Mouse (Mus musculus): ENCODE results near the gene Hyou1. TPM values are rescaled to one million over a fixed set of nuclear protein-coding genes. Genes with fewer than 3 reads are reported as not detected.
"Not testable (repeated sequence)": the region's sequence is repeated elsewhere in the genome, so short reads cannot be mapped to it uniquely, and the experiment has no call there.

The Hyou1 gene
- polyA plus RNA-seq, 1 experiment, result 32.8 TPM

GRCm38 (mm10) chr9:44347621-44348020, 31.7 kb upstream of the Hyou1 start:
- Histone ChIP-seq H3K4me1 (ENCODE audit: control insufficient read depth, insufficient read depth, low read length) (peaks cover 6% of the 10 kb centered on the region), H3K27ac (ENCODE audit: insufficient read depth, low read depth, low read length) (no peak overlapping the region), H3K4me3 (ENCODE audit: insufficient read depth, low read length) (no peak overlapping the region)
- no peak for TF ChIP-seq CTCF (IDR thresholded peaks at IDR 0.05; ENCODE audit: low read depth, low read length)
- TF ChIP-seq POLR2A (IDR thresholded peaks at IDR 0.05; ENCODE audit: borderline replicate concordance, low read depth, low read length), result no peak

- Histone ChIP-seq H3K4me3 (ENCODE audit: insufficient read depth, low read length) (no peak overlapping the region), H3K4me1 (ENCODE audit: control insufficient read depth, insufficient read depth, low read length) (no peaks in the 10 kb centered on the region), H3K27ac (ENCODE audit: insufficient read depth, low read depth, low read length) (no peak overlapping the region)
- TF ChIP-seq CTCF (IDR thresholded peaks at IDR 0.05; ENCODE audit: low read depth, low read length) (no peak), POLR2A (IDR thresholded peaks at IDR 0.05; ENCODE audit: borderline replicate concordance, low read depth, low read length) (no peak)
Measured at GRCm38 (mm10) chr9:44348546-44348945, 30.7 kb upstream of the Hyou1 start.

DNA sequence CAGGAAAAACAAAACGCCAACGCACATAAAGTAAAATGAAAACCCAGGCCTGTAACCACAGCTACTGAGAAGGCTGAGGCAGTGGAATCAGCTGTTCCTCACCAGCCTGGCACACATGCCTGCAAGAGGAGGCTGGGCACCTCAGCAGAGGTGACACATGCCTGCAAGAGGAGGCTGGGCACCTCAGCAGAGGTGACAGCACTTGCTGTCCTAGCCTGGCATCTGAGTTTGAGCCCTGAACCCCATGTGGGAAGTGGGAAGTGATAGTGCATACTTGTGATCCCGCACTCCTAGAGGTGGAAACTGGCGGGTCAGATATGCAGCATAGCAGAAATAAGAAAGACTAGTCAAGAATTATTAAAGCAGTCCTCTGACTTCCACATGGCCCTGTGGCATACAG, 27.9 kb upstream of the Hyou1 start:
- Histone ChIP-seq H3K4me3 (ENCODE audit: insufficient read depth, low read length) (no peak overlapping the region), H3K4me1 (ENCODE audit: control insufficient read depth, insufficient read depth, low read length) (no peaks in the 10 kb centered on the region), H3K27ac (ENCODE audit: insufficient read depth, low read depth, low read length) (no peak overlapping the region)
- TF ChIP-seq POLR2A (IDR thresholded peaks at IDR 0.05; ENCODE audit: borderline replicate concordance, low read depth, low read length) (no peak), CTCF (IDR thresholded peaks at IDR 0.05; ENCODE audit: low read depth, low read length) (no peak)

GRCm38 (mm10) chr9:44352337-44352736, 27.0 kb upstream of the Hyou1 start:
- TF ChIP-seq CTCF (IDR thresholded peaks at IDR 0.05; ENCODE audit: low read depth, low read length), result no peak
- no peak for TF ChIP-seq POLR2A (IDR thresholded peaks at IDR 0.05; ENCODE audit: borderline replicate concordance, low read depth, low read length)
- H3K27ac ChIP-seq (ENCODE audit: insufficient read depth, low read depth, low read length), result no peak overlapping the region
- H3K4me3 ChIP-seq (ENCODE audit: insufficient read depth, low read length), result no peak overlapping the region
- no peaks in the 10 kb centered on the region for H3K4me1 ChIP-seq (ENCODE audit: control insufficient read depth, insufficient read depth, low read length)

- Histone ChIP-seq H3K4me3 (ENCODE audit: insufficient read depth, low read length) (no peak overlapping the region), H3K27ac (ENCODE audit: insufficient read depth, low read depth, low read length) (no peak overlapping the region), H3K4me1 (ENCODE audit: control insufficient read depth, insufficient read depth, low read length) (no peaks in the 10 kb centered on the region)
- no peak for TF ChIP-seq POLR2A (IDR thresholded peaks at IDR 0.05; ENCODE audit: borderline replicate concordance, low read depth, low read length)
- no peak for TF ChIP-seq CTCF (IDR thresholded peaks at IDR 0.05; ENCODE audit: low read depth, low read length)
Measured at GRCm38 (mm10) chr9:44353142-44353541, 26.1 kb upstream of the Hyou1 start.

GRCm38 (mm10) chr9:44357207-44357606, 22.1 kb upstream of the Hyou1 start:
- Histone ChIP-seq H3K27ac (ENCODE audit: insufficient read depth, low read depth, low read length) (no peak overlapping the region), H3K4me3 (ENCODE audit: insufficient read depth, low read length) (no peak overlapping the region), H3K4me1 (ENCODE audit: control insufficient read depth, insufficient read depth, low read length) (no peaks in the 10 kb centered on the region)
- no peak for TF ChIP-seq POLR2A (IDR thresholded peaks at IDR 0.05; ENCODE audit: borderline replicate concordance, low read depth, low read length)
- TF ChIP-seq CTCF (IDR thresholded peaks at IDR 0.05; ENCODE audit: low read depth, low read length), result no peak

GRCm38 (mm10) chr9:44361190-44361917, 17.9 kb upstream of the Hyou1 start, which contains the start of gene Vps11:
Vps11 (minus strand) TSS chr9:44361670.
- Histone ChIP-seq H3K4me1 (ENCODE audit: control insufficient read depth, insufficient read depth, low read length) (no peaks in the 10 kb centered on the region), H3K27ac (ENCODE audit: insufficient read depth, low read depth, low read length) (peak within 1 kb of the TSS; percentile 94), H3K4me3 (ENCODE audit: insufficient read depth, low read length) (peak within 1 kb of the TSS; percentile 88)

GRCm38 (mm10) chr9:44361931-44362330, 17.4 kb upstream of the Hyou1 start:
- H3K4me1 ChIP-seq (ENCODE audit: control insufficient read depth, insufficient read depth, low read length), result not testable (repeated sequence)
- H3K4me3 ChIP-seq (ENCODE audit: insufficient read depth, low read length), result peak overlapping the region; percentile 88; the same call in 1 of the 2 replicates
- peak overlapping the region; percentile 55 for H3K27ac ChIP-seq (ENCODE audit: insufficient read depth, low read depth, low read length)

More at GRCm38 (mm10) chr9:44361190-44361917, 17.9 kb upstream of the Hyou1 start, which contains the start of gene Vps11:
- TF ChIP-seq CTCF (IDR thresholded peaks at IDR 0.05; ENCODE audit: low read depth, low read length) (no peak), POLR2A (IDR thresholded peaks at IDR 0.05; ENCODE audit: borderline replicate concordance, low read depth, low read length) (0 out of 2 replicates have a peak, but pooled peaks have one; percentile 40)

- no peak for TF ChIP-seq POLR2A (IDR thresholded peaks at IDR 0.05; ENCODE audit: borderline replicate concordance, low read depth, low read length)
- peak; percentile 32; the same call in 1 of the 2 replicates for TF ChIP-seq CTCF (IDR thresholded peaks at IDR 0.05; ENCODE audit: low read depth, low read length)
- H3K27ac ChIP-seq (ENCODE audit: insufficient read depth, low read depth, low read length), result no peak overlapping the region
- no peaks in the 10 kb centered on the region for H3K4me1 ChIP-seq (ENCODE audit: control insufficient read depth, insufficient read depth, low read length)
- no peak overlapping the region for H3K4me3 ChIP-seq (ENCODE audit: insufficient read depth, low read length)
Measured at GRCm38 (mm10) chr9:44364480-44364879, 14.8 kb upstream of the Hyou1 start.

- TF ChIP-seq POLR2A (IDR thresholded peaks at IDR 0.05; ENCODE audit: borderline replicate concordance, low read depth, low read length) (no peak), CTCF (IDR thresholded peaks at IDR 0.05; ENCODE audit: low read depth, low read length) (no peak)
- Histone ChIP-seq H3K4me3 (ENCODE audit: insufficient read depth, low read length) (no peak overlapping the region), H3K27ac (ENCODE audit: insufficient read depth, low read depth, low read length) (no peak overlapping the region), H3K4me1 (ENCODE audit: control insufficient read depth, insufficient read depth, low read length) (peaks cover 11% of the 10 kb centered on the region)
Measured at GRCm38 (mm10) chr9:44373386-44373785, 5.9 kb upstream of the Hyou1 start.
